21 mouse cellular contexts compared by ENCODE assay signal in the genomic region with DNA sequence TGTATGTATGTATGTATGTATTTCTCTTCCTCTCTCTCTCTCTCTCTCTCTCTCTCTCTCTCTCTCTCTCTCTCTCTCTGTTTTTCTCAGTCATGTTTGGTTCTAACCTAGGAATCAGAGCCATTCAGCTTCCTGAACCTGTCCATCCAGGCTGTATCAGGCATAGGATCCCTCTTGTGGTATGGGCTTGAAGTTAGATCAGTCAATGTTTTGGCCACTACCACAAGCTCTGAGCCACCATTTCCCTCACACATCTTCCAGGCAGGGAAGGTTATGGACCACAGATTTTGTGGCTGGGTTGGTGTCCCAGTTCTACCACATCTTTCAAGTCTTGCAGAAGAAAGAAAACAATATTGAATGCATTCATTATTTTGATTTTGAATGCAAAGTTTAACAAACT. TPM values are rescaled to one million over a fixed set of nuclear protein-coding genes. Genes with fewer than 3 reads are reported as not detected.
DNase-seq lines count a peak whose midpoint lies in the region; ATAC-seq and TF ChIP-seq lines count a peak whose summit lies in the region.
"Had no signal": no experiment of that assay in that cellular context is flagged by ENCODE, and none has a peak within 500 bp of the region (broad histone marks: within the 10 kb centered on the region; RNA-seq: fewer than 3 reads in every experiment).

No protein-coding gene starts in this region.

- ATAC-seq in heart, embryonic 16.5 days (replicated peaks; ENCODE audit: extremely low read depth, insufficient read depth, low FRiP score), result no peak
- ATAC-seq in activated CD4-positive, CD25-positive, alpha-beta regulatory T cell, adult 4 months, result no peak
- ATAC-seq: CD4-positive, CD25-positive, alpha-beta regulatory T cell, adult 4 months; hindbrain, embryonic 16.5 days had no signal

- peak overlapping the region; percentile 53; the same call in 1 of the 2 replicates for H3K27ac ChIP-seq in heart, embryonic 16.5 days (ENCODE audit: low read length)
- H3K27ac ChIP-seq in testis, adult 2 months (ENCODE audit: control insufficient read depth, insufficient read depth, low read depth, low read length), result peak overlapping the region; percentile 53; the same call in 1 of the 2 replicates
- no peak overlapping the region for H3K27ac ChIP-seq in forebrain, embryonic 10.5 days
- H3K27ac ChIP-seq: embryonic facial prominence, embryonic 15.5 days; forebrain, embryonic 12.5 days; heart, embryonic 10.5 days; kidney, postnatal 0 days had no signal

- H3K4me1 ChIP-seq in heart, embryonic 16.5 days (ENCODE audit: control insufficient read depth, insufficient read depth, low read length), result no peaks in the 10 kb centered on the region
- H3K4me1 ChIP-seq in testis, adult 2 months (ENCODE audit: control insufficient read depth, insufficient read depth, low read length), result no peaks in the 10 kb centered on the region
- no peaks in the 10 kb centered on the region for H3K4me1 ChIP-seq in forebrain, embryonic 10.5 days
- H3K4me1 ChIP-seq: embryonic facial prominence, embryonic 15.5 days; forebrain, embryonic 12.5 days; heart, embryonic 10.5 days had no signal

- no peaks in the 10 kb centered on the region for H3K9me3 ChIP-seq in heart, embryonic 16.5 days (replicated peaks; ENCODE audit: control insufficient read depth, low read length)
- no peaks in the 10 kb centered on the region for H3K9me3 ChIP-seq in forebrain, embryonic 10.5 days
- H3K9me3 ChIP-seq: embryonic facial prominence, embryonic 15.5 days; forebrain, embryonic 12.5 days; G1E; heart, embryonic 10.5 days had no signal

- H3K4me3 ChIP-seq in heart, embryonic 16.5 days (ENCODE audit: low read length), result no peak overlapping the region
- no peak overlapping the region for H3K4me3 ChIP-seq in testis, adult 2 months (ENCODE audit: control insufficient read depth, low read depth, low read length)
- no peak overlapping the region for H3K4me3 ChIP-seq in forebrain, embryonic 10.5 days
- H3K4me3 ChIP-seq: embryonic facial prominence, embryonic 15.5 days; forebrain, embryonic 12.5 days; heart, embryonic 10.5 days; layer of hippocampus, adult 2 months had no signal

- H3K9ac ChIP-seq in heart, embryonic 16.5 days (ENCODE audit: low read length), result no peak overlapping the region
- H3K9ac ChIP-seq: embryonic facial prominence, embryonic 15.5 days; forebrain, embryonic 12.5 days had no signal

- H3K27me3 ChIP-seq in heart, embryonic 16.5 days (ENCODE audit: control insufficient read depth, insufficient read depth, low read length), result no peaks in the 10 kb centered on the region
- no peaks in the 10 kb centered on the region for H3K27me3 ChIP-seq in testis, adult 2 months (ENCODE audit: control insufficient read depth, insufficient read depth, low read length)
- no peaks in the 10 kb centered on the region for H3K27me3 ChIP-seq in forebrain, embryonic 10.5 days (ENCODE audit: poor library complexity, severe bottlenecking)
- H3K27me3 ChIP-seq: embryonic facial prominence, embryonic 15.5 days; forebrain, embryonic 12.5 days had no signal

- TF ChIP-seq CTCF in testis, adult 2 months (IDR thresholded peaks at IDR 0.05; ENCODE audit: control insufficient read depth, insufficient read depth, insufficient replicate concordance, low read depth, low read length), result no peak

- no peak for TF ChIP-seq POLR2A in testis, adult 2 months (IDR thresholded peaks at IDR 0.05; ENCODE audit: control insufficient read depth, low read depth, low read length)

- H3K36me3 ChIP-seq in heart, embryonic 16.5 days (ENCODE audit: control insufficient read depth, insufficient read depth), result no peaks in the 10 kb centered on the region
- H3K36me3 ChIP-seq in testis, adult 2 months (ENCODE audit: control insufficient read depth, insufficient read depth, low read length), result no peaks in the 10 kb centered on the region
- no peaks in the 10 kb centered on the region for H3K36me3 ChIP-seq in forebrain, embryonic 10.5 days (replicated peaks)
- H3K36me3 ChIP-seq: embryonic facial prominence, embryonic 15.5 days; forebrain, embryonic 12.5 days; G1E; heart, embryonic 10.5 days had no signal

- H3K4me2 ChIP-seq in heart, embryonic 16.5 days (ENCODE audit: low read depth, low read length), result no peak overlapping the region
- H3K4me2 ChIP-seq: embryonic facial prominence, embryonic 15.5 days; forebrain, embryonic 12.5 days; midbrain, embryonic 11.5 days had no signal

- DNase-seq in heart, adult 11 months, result no peak
- no peak for DNase-seq in testis, postnatal 14 days (ENCODE audit: low spot score)
- peak; percentile 42 for DNase-seq in adipocyte (ENCODE audit: low spot score)
- no peak for DNase-seq in forebrain, embryonic 10.5 days (ENCODE audit: extremely low spot score, low spot score)
- DNase-seq: cerebellum, adult 2 months; cerebellum, postnatal 36 days; liver; retina, postnatal 1 day; thymus, postnatal 25 days had no signal

RNA-seq across cellular contexts. Expression of gene Mbnl1, which starts 35.4 kb away (rescaled TPM):
- 86.0 and 92.8 TPM in 2 replicates for polyA plus RNA-seq in heart, embryonic 16.5 days (2015; fragmentation: Nextera tagmentation; extraction: Ambion mirVana)
- polyA plus RNA-seq in testis, adult 2 months (2012; rRNA removed), result 10.1 and 13.2 TPM in 2 replicates
- polyA plus RNA-seq in forebrain, embryonic 10.5 days (2016; fragmentation: Nextera tagmentation; extraction: Ambion mirVana), result 37.6 and 40.0 TPM in 2 replicates
- polyA plus RNA-seq in activated CD4-positive, CD25-positive, alpha-beta regulatory T cell, adult 4 months (2017; shearing (Covaris generic)), result 100 to 1,000 TPM; 667 to 875 TPM
